Mouse (Mus musculus) cerebellum, adult 11 months (tissue): ENCODE results near the gene Txlna.

Experiments used
- DNase-seq: peaks from one replicate; pipeline ENCODE4 v3.0.0; 2022

Gene Txlna

DNA sequence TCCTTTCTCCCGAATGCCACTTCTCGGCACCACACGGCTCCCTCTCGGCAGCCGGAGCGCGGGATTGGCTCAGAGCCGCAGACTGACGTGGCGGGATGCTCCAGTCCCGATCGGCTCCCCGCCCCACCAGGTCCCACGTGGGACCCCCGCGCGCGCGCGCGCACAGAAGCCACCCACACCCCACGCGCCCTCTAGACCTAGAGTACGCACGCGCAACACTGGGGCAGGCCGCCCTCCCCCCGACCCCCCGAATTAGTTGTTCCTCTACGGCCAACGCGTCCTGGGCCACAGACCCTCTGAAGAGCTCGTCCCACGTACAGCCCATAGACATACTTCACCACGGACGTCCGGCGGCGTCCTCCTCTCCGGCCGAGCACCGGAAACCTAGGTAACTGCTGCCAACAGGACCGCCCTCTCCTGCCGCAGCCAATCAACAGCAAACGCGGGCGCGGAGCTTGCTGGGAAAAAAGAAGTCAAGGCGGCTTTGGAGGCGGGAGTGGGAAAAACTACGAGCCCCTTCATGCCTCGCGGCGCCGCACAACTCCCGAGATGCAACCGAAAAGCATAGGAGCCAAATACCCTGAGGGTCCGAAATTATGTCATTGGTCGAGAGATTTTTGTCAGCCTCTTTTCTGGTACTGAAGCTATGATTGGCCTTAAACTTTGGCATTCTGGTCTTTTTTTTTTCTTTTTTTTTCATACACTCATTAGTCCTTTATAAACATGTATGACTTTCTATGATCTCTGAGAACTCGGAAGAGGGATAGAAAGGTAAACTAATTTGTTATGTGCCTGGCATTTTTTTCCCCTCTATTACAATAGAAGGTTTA lies at the start of gene Txlna:
Txlna (minus strand) TSS at position 428 of the 830 bp plus-strand sequence.
- DNase-seq: peak; percentile 97

DNA sequence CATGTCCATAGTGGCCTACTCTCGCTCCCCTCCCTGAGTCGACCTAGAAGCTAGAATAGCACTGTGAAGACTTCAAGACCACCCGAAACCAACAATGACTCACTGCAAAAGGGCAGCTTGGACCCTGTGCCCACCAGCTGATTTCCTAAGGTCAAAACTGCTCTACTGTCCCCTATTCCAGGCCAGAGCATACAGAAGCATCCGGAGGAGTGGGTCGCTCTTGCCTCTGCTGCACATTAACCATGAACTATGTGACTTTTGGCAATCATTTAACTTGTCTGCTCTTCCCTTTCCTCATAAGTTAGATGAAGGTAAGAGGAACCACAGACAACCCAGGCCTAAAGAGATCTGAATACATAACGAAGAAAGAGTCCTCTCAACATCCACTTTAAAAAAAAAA lies 43.7 kb upstream of the Txlna start:
- DNase-seq: no peak

DNA sequence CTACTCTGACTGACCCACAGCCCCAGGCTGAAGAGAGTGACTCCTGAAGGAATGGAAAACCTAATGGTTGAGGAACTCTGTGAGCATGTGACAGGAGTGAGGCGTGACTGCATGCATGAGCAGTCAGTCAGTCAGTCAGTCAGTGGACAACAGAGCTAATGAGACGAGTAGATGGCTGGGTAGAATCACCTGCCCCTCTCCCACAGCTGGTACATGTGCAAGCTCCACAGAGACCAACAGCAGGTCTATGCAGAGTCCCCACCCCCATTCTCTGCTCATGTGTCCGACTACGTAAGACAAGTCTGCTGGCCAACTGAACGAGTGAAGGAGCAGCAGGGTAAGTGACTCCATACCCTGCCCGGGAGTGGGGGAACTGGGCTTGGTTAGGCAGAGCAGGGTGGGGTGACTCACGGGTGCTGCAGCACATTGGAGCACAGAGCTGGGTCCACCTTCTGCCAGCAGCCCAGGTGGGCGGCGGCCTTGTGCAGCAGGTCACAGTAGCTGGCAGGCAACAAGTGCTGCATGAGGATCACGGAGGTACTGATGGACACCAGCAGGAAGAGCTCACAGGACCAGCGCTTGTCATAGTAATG lies 43.1 kb upstream of the Txlna start:
- DNase-seq: no peak

DNA sequence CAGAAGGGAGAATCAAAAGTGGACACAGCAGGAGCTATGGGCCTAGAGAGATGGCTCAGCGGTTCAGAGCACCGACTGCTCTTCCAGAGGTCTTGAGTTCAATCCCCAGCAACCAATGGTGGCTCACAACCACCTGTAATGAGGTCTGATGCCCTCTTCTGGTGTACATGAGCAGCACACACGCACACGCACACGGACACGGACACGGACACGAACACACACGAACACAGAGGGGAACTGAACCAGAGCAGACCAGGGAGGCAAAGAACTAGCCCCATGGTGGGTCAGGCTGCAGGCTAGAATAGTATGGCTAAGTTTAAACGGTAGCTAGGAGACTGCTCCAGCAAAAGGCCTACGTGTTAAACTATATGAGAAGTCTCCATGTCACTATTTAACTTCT lies 41.0 kb upstream of the Txlna start:
- no peak for DNase-seq

DNA sequence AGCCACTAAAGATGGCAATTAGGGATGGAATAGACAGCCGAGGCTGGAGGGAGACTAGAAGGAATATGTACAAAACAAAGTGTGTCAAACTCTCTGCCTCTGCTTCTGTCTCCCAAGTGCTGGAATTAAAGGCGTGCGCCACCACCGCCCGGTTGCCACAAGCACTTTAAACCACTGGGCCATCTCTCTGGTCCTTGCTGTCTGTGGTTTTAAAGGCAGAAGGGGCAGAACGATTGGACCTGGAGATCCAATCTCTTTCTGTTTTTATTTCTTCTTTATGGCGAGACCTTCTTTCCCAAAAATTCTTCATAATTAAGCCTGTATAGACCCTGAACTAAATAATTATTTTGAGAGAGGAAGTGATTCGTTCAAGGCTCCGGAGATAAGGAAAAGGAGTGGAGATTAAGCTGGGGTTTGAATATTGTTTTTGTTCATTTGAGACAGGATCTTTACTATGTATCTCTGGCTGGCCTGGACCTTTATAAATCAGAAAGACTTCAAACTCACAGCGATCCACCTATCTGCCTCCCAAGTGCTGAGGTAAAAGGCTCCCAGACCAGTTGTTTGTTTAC lies 32.1 kb upstream of the Txlna start:
- DNase-seq: no peak

DNA sequence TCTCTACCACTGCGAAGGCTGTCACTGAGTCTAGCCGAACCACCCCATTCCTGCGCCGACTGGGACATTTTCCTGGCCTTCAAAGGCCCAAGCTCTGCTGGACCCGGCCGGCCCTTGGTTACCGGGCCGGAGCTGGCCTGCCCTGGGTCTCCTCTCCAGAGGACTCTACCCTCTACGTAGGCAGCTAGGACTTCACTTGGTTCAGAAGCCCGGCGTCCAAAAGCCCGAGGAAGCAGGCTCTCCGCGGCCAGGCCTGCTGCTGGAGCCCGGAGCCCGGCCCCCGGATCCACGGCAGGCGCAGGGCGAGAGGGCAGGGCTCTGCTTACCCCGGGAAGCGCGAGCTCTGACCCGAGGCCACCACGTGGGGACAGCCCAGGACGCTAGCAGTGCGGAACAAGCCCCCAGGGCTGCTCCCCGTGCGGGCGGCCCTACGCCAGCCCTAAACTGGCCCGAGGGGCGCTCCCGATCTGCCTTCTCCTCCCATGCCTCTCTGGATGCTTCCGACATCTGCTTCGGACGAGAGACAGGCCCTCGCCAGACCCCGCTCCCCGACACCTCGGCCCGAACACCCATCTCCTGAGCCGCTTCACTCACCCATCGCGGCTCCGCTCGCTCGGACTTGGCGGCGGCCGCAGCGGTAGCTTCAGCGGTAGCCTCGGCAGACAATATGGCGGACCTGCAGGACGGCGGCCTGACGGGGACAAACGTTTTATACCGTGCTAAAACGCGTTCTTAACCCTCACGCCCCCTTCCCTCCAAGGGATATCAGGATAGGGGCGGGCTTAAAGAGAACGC lies 31.4 kb upstream of the Txlna start, which contains the start of gene Kpna6:
Kpna6 (minus strand) TSS at position 685 of the 795 bp plus-strand sequence.
- DNase-seq: peak; percentile 85

DNA sequence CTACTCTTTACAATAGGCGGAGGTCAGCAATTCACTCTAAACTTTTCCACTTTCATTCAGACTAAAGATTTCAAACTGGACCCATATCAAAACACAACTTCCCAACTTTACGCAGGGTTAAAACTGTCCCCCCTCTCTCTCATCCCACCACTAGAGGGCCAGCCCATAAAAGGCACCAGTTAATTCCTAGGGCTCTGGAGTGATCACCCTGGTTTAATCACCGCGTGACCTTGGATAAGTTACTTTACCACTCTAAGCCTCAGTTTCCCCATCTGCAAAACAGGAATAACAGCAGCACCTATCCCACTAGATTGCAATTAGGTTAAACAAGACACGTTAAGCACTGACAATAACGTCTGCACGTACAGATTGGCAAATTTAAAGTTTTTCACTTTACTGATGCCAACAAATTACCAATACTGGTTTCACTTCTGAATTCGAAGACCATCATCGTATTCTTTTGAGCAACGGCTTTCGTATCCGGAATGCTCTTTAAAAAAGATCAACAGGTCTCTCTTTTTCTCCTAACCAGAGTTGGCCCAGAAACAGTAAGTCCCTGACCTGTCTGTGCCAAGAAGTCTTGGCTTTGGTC lies 30.7 kb upstream of the Txlna start:
- DNase-seq: peak; percentile 33

DNA sequence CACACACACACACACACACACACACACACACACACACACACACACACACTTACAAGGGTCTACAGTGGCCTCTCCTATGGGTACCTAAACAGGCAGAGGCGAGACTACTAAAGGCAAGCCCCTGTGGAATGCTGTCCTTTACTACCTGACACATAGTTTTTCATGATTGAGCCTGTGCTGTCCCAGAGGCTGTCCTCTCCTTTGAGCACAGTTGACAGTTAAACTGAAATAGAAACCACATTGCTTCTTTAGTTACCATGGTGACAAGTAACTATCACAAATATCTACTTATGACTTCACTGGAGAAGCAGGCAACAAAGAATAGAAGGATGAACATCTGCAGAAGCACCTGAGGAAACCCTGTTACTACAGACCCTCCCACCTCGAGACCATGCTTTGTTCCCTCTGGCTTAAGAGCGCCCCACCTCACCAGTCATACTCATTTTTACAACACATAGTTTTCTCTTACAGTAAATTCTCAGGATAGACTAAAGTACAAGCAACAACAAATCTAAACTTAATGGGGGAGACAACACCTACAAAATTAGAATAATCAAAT lies 21.5 kb upstream of the Txlna start:
- DNase-seq: no peak

DNA sequence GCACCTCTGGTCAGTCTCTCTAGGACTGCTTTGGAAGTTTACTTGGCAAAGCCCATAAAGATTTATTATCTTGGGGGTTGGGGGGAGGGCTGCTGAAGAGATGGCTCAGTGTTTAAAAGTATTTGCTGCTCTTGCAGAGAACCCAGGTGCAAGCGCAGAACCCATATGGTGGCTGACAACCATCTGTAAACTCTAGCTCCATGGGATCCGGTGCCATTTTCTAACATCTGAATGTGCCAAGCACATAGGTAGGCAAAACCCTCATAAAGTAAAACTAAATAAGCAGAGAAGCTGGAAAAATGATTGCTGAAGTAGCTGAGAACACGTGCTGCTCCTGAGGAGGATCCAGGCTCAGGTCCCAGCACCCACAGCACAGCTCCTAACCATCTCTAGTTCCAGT lies 20.7 kb upstream of the Txlna start:
- DNase-seq: no peak

DNA sequence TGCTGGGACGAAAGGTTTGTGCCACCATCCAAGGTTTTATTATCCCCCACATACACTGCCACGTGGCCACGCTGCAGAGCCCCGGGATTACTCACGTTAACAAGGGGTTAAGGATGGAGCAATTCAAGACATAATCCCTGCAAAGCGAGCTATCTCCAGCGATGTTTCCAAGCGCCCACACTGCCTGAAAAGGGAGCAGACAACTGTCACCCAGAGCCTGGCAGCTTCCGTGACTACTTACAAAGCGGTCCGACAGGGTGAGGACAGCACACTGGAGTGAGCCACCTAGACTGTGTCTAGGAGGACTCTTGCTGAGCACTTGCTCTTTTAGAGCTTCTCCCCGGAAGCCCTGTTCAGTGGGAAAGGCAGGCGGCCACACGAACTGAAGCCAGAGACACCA lies 13.9 kb upstream of the Txlna start:
- DNase-seq: no peak

DNA sequence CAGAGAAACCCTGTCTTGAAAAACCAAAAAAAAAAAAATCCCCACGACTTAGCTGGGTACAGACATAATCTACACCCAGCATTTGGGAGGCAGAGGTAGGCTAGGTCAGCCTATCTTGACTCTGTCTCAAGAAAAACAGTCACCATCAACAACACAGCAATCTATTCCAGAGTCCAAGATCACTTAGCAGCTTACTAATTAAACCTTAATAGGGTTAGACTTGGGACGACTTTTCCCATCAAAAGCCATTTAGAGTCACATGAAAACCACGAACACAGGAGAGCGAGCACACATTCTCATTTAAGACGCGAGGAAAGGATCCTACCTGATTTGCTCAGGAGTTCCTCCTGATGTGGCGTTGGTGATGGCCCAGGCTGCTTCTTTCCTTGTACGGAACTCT lies 9.5 kb upstream of the Txlna start:
- DNase-seq: no peak

DNA sequence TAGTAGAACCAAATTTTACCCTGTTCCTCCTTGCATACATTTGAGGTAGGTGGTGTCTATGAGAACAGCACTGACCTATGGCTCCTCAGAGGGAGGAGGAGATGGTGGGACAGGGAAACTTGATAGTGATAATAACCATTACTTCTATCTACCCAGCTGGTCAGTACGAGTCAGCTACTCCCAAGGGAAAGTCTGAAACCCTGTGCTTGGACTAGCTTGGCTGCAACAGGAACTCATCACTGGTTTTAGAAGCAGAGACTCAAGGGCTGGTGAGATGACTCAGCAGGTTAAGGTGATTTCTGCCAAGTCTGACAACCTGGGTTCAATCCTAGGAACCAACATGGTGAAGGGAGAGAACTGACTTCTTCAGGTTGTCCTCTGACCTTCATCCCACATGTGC lies 7.8 kb upstream of the Txlna start:
- DNase-seq: no peak

DNA sequence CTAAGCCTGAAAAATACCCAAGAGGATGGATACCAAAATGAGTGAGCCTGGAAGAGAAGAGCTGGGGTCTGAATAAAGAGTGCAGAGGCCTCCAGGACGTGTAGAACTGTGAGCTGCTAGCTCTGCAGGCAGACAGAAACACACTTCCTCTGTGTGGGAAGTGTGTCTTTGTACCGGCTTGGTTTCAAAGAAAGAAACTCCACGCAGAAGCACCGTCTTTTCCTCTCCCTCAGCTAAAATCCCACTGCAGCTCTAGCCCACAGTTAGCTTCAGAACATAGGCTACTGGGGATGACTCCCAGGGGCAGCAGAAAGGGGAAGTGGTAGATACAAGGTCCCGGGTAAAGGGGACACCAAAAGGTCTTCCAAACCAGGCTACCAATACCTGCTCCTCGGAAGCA lies 4.3 kb upstream of the Txlna start:
- no peak for DNase-seq

DNA sequence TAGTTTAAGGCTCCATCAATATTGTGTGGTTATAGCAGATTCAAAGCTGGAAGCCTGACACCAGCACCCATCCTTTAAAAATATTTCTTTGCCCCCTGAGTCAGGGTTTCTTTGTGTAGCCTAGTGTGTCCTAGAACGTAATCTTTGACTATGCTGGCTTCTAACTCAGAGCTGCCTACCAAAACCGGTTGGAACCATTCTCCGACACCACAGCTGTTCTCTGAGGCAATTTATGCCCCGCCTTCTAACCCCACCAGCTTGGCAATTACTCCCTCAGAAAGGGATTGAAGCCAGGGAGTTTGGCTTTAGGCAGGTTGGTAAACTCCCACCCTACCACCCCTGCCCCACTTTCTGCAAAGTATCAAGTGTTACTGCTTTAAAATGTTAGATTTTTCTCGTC lies 891 bp upstream of the Txlna start:
- no peak for DNase-seq

DNA sequence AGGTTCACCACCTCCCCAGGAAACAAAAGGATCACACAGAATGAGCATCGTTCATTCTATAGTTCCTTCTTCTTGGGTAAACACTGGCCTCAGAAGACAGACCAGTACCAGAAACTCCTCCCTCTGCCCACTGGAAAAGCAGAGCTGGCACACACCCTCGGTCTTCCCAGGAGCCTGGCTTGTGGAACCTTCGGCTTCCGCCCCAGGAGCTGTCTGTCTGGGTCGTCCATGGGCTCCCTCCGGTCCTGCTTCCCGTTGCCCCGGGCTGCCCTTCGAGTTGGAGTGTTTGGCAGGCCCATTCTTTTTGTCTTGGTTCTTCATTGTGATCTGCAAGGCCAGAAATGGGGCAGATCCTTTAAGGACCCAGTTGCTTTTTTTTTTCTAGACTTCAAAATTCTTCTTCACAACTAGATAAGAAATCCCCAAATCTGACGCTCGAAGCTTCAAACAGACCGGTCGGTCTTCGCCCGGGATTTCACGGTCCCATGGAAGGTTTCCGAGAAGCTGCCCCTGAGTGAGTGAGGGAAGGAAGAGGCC lies 696 bp downstream of the Txlna start:
- peak; percentile 54 for DNase-seq

DNA sequence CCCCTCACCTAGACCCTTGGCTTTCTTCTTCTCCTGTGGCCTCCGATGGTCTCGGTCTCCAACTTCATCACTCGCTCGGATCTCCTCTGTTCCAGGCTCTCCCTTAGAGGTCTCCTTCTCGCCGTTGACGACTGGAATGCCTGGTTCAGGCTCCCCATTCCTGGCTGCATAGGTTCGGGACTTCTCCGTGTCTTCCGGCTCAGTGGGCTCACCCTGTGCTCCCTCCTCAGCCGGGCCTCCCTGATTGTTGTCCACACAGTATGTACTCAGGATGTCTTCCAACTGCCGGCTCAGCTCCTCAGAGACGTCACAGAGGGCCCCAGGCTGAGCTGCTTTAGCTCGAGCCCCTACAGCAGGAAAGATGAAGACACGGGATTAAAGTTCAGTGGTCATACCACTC lies 1.6 kb downstream of the Txlna start:
- DNase-seq: peak; percentile 28

DNA sequence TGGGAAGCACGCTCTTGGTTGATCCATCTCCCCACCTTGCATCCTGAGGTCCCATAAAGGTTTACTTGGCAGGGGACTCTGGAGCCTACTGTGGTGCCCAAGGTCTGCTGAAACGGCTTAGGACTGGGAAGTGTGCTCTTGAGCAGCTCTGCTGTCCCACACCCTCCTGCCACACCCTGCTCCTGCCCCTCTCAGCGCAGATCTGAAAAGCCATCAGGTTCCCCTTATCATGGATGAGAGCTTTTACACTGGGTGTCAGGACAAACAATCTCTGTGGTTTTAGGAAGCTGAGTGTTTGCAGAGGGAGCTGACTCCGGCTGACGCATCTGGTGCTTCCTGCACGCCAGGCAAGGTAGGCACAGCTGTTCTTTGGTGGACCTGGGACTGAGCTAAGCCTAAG lies 7.0 kb downstream of the Txlna start:
- no peak for DNase-seq

DNA sequence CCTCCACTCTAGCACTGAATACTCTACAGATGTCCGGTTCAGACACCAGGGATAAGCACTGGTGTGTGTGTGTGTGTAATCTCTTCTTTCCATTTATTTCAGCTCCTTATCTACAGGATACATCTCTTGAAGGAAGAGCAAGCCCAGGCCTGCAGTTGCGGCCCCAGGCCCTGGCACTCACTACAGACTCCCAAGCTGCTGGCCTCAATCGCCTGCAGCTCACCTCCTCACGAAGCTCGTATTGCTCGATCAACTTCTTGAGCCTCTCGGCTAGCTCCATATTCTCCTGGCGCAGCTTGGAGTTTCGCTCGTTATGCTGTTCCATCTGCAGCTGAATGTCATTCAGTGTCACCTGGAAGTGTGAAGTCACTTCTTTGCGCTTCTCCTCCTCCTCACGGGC lies 9.0 kb downstream of the Txlna start:
- DNase-seq: no peak

DNA sequence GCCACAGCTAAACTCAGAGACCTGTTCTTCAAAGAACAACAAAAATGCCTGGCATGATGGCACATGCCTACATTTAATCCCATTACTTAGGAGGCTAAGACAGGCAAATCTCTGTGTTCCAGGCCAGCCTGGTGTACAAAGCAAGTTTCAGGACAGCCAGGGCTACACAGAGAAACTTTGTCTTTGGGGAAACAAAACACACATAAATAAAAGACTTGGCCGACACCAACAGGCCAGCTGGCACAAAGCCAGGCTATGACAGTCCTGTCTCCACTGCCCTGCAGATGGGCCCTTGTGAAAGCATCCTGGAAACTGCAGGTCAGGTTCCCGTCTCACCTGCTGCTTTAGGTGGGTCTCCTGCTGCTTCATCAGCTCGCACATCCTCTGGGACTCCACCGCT lies 9.9 kb downstream of the Txlna start:
- DNase-seq: no peak

DNA sequence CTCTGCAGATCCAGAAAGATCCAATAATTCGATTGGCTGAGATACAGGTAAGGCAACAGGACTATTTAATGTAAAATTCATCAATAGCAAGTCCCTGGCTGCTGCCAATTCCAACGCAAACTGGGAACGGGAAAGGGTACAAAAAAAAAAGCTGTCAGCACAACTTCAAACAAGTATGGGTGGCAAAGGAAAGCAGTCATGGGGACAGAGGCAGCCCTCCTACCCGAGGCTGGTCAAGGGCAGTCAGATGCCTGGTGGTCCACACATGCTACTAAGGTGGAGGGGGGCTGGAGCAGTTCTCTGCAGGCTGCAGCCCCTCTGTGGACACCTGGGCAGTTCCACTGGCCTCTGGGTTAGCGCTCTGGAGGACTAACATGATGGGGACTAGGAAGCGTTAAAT lies 14.8 kb downstream of the Txlna start:
- no peak for DNase-seq

DNA sequence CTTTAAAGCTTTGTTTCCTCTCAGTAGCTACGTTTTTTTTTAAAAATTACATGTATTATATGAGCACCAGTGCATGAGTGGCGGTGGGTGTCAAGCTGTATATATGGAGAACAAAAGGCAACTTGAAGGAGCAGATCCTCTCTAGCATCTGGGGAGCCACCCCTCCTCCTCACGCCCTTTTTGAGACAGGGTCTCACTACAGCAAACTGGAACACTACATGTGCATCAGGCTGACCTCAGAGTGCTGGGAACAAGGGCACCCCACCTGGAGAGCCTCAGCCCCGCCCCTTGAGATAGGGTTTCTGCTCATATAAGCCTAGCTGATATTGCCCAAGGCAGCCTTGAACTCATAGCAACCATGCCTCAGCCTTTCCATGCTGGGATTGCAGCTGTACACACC lies 15.4 kb downstream of the Txlna start:
- DNase-seq: no peak

DNA sequence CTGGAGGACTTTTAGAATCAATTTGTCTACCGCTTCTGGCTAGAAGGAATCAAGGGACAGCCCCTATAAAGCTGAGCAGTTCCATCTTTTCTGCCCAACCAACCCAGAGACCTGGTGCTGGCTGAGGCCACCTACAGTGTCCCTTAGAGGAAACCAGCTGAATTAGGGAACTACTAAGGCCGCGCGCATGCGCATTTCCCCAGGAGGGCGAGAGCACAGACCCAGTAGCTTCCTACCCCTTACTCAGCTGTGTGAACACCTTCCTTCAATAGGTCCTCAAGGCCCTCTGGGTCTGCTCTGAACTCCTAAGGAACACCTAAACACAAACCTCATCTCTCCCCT lies 15.9 kb downstream of the Txlna start:
- DNase-seq: peak; percentile 72
